Mouse (Mus musculus): ENCODE measurements at regions not wholly inside any gene's neighbourhood (a gene's known extent, or its start where the extent isn't known, plus 50 kb on each side); places are given as distances from the start of the nearest gene placed in this dataset.

DNA sequence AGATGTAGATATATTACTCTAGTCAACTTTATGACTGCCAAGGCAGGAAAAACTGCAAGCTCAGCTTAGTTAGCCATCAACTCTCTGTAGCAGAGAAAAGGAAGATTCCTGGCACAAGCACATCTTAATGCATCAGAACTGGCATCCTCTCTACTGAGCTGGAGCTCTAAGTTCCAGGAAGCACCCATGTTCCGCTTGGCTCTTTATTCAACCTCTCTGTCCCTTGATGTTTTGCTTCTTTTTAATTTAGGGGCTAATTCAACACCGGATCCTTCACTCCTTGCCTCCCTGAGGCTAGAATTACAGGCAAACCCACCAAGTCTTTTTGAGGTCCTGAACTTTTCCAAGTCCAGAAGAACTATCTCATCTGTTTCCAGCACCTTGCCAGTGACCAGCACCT, 220.4 kb downstream of the Ptprc start:
- TF ChIP-seq POLR2A (IDR thresholded peaks at IDR 0.05; ENCODE audit: low read depth, low read length) (no peak), CTCF (IDR thresholded peaks at IDR 0.05; ENCODE audit: extremely low read depth, insufficient read depth, insufficient read length, insufficient replicate concordance) (no peak)

All from spleen, adult 2 months (tissue).